Mouse (Mus musculus) neural tube, embryonic 13.5 days (tissue): Measurements from ENCODE around the gene Lmod3. TPM values are rescaled to one million over a fixed set of nuclear protein-coding genes. Genes with fewer than 3 reads are reported as not detected.

Source experiments
- ATAC-seq: fragments of 200-750 bp; cut with Nextera tagmentation; 2 replicates; pipeline ENCODE4 v1.8.0; 2017; ENCODE audit warnings: low read depth, mild to moderate bottlenecking, moderate TSS enrichment, moderate library complexity
- H3K27ac ChIP-seq: fragments of 300-500 bp; sonication (generic); replicated peaks from 2 replicates; pipeline ENCODE4 v1.5.1; 2015; ENCODE audit warnings: moderate library complexity, mild to moderate bottlenecking, inconsistent platforms
- H3K27me3 ChIP-seq: fragments of 300-500 bp; sonication (generic); 2 replicates; pipeline ENCODE4 v1.6.1; 2015; ENCODE audit warnings: mild to moderate bottlenecking, inconsistent platforms
- H3K36me3 ChIP-seq: fragments of 300-500 bp; sonication (generic); 2 replicates; pipeline ENCODE4 v1.6.1; 2015; ENCODE audit warnings: mild to moderate bottlenecking, inconsistent platforms
- H3K4me1 ChIP-seq: fragments of 300-500 bp; sonication (generic); replicated peaks from 2 replicates; pipeline ENCODE4 v1.6.1; 2015; ENCODE audit warnings: inconsistent platforms
- H3K4me2 ChIP-seq: fragments of 300-500 bp; sonication (generic); 2 replicates; pipeline ENCODE4 v1.6.1; 2015; ENCODE audit warnings: inconsistent platforms, mild to moderate bottlenecking, moderate library complexity
- H3K4me3 ChIP-seq: fragments of 300-500 bp; sonication (generic); 2 replicates; pipeline ENCODE4 v1.5.1; 2015; ENCODE audit warnings: mild to moderate bottlenecking, inconsistent platforms
- H3K9ac ChIP-seq: fragments of 300-500 bp; sonication (generic); 2 replicates; pipeline ENCODE4 v1.6.1; 2015; ENCODE audit warnings: moderate library complexity, mild to moderate bottlenecking, inconsistent platforms
- H3K9me3 ChIP-seq: fragments of 300-500 bp; sonication (generic); 2 replicates; pipeline ENCODE4 v1.6.1; 2016; ENCODE audit warnings: inconsistent platforms
- WGBS: fragments of 180-500 bp; shearing (Covaris S2); methylation state at CpG from one replicate; pipeline ENCODE4 v1.1.7; 2015; 5-methylcytosine and 5-hydroxymethylcytosine counted together
- polyA plus RNA-seq: library from polyadenylated mRNA; unstranded; fragments of >200 nt; fragmentation: Nextera tagmentation; extraction: Ambion mirVana; gene quantifications from 2 replicates; pipeline ENCODE4 v1.2.1, GENCODE M21; 2015

The Lmod3 gene
- polyA plus RNA-seq, 1 experiment from 2014 or later: 0.47 TPM

DNA sequence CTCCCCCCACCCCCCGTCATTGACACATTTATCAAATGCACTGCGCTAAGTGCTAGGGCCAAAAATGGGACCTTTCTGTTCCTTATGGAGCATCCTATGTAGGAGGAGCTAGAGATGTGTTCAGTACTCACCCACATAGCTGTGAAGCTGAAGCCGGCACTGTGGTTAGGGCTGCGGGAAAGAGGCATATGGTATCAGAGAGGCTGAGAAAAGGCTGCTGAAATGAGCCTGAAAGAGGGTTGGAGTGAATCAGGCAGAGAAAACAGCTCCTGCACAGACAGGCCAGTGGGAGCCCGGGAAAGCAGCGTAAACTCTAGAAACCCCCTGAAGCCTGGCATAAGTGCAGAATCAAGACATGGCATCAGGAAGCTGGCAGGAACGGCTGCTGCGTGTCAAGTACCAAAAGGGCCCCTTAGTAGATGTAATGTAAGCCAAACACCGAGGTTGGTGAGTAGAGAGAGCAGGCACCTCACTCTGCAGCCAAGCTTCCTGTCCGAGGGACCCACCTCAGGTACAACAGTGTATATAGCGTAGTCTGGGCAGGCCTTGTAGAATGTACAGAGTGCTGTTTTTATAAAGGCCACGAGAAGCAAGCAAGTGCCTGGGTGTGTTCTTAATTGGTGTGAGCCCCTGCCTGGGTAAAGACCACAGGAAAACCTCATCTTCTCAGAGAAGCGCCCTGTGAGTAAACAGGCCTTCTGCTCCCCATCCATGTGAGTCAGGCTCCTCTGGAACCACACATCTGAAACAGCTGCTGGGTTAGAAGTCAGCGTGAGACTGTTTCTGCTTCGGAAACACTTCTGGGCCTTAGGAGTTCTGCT, 31.1 kb downstream of the Lmod3 start:
- Histone ChIP-seq H3K9ac (no peak overlapping the region), H3K9me3 (no peaks in the 10 kb centered on the region), H3K4me1 (peaks cover 15% of the 10 kb centered on the region), H3K4me2 (no peak overlapping the region), H3K27me3 (no peaks in the 10 kb centered on the region), H3K27ac (peak overlapping the region; percentile 56; the same call in 1 of the 2 replicates), H3K4me3 (no peak overlapping the region), H3K36me3 (peaks cover 6% of the 10 kb centered on the region; the same call in 1 of the 2 replicates)
- ATAC-seq: no peak
- 71% methylated on average over 15 of the region's 15 CpGs for WGBS

- H3K27ac ChIP-seq: no peak overlapping the region
- no peak overlapping the region for H3K9ac ChIP-seq
- peaks cover 15% of the 10 kb centered on the region for H3K4me1 ChIP-seq
- H3K36me3 ChIP-seq: peaks cover 6% of the 10 kb centered on the region; the same call in 1 of the 2 replicates
- no peak overlapping the region for H3K4me3 ChIP-seq
- ATAC-seq: no peak
- 79% methylated on average over 2 of the region's 5 CpGs for WGBS
- no peaks in the 10 kb centered on the region for H3K9me3 ChIP-seq
- H3K4me2 ChIP-seq: no peak overlapping the region
- no peaks in the 10 kb centered on the region for H3K27me3 ChIP-seq
Observed at GRCm38 (mm10) chr6:97220672-97221071, 31.9 kb downstream of the Lmod3 start.

DNA sequence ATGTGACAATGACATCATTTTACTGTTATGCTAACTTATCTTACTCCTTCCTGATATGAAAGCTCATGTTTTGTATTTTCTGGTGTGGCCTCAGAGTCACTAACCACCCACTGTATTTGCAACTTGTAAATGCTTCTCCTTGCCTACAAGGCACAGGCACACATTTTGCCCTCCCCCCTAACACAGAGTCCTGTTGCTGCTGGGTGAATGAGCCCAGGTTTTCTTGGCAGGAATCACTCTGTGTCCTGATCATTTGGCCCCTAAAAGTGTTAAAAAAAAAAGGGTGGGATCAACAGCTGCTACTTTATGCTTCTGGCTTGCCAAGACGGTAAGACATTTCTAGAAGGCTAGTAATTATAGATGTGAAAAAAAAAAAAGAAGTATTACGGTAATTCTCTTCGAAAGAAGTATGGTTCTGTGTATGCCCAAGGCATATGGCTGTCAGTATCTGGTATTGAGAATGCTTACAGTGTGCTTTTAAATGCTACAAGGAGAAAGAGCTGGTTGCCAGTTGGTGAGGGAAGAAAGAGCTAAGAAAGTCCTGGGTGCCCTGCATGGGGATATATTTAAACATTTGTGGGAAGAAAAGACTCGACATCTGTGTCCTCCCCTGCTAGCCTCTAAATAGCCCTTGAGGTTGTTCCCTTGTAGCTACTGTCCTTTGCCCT, 36.3 kb downstream of the Lmod3 start:
- no peak overlapping the region for H3K27ac ChIP-seq
- no peak overlapping the region for H3K4me2 ChIP-seq
- H3K4me1 ChIP-seq: peaks cover 34% of the 10 kb centered on the region
- WGBS: 79% methylated on average over 4 of the region's 4 CpGs
- H3K27me3 ChIP-seq: no peaks in the 10 kb centered on the region
- H3K9me3 ChIP-seq: no peaks in the 10 kb centered on the region
- no peak for ATAC-seq
- no peak overlapping the region for H3K9ac ChIP-seq
- peaks cover 5% of the 10 kb centered on the region for H3K36me3 ChIP-seq
- H3K4me3 ChIP-seq: no peak overlapping the region

DNA sequence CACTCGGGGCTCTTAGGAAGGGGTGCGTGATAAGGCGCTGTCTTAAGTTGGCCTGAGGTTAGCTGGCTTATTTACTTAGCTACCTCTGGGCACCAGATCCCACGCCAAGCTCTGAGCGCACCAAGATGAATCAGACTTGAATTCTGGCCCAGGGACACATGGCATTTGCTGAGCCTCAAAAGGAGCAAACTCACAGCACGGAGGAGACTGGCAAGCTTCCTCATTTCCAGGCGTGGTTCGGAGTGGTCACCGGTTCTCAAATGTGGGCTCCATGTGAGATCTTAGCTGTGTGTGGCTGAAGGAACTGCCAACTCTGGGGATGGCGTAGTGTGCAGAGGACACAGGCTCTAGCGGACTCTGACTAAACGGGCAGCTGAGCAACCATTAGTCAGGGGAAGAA, 40.6 kb downstream of the Lmod3 start:
- 77% methylated on average over 12 of the region's 12 CpGs for WGBS
- no peak for ATAC-seq
- no peaks in the 10 kb centered on the region for H3K9me3 ChIP-seq
- H3K27me3 ChIP-seq: no peaks in the 10 kb centered on the region
- H3K36me3 ChIP-seq: peaks cover 5% of the 10 kb centered on the region
- H3K4me3 ChIP-seq: peak overlapping the region; percentile 72
- peak overlapping the region; percentile 79 for H3K4me2 ChIP-seq
- peaks cover 40% of the 10 kb centered on the region for H3K4me1 ChIP-seq
- peak overlapping the region; percentile 87 for H3K9ac ChIP-seq
- H3K27ac ChIP-seq: no peak overlapping the region

- ATAC-seq: peak; percentile 68
- Histone ChIP-seq H3K9ac (peak overlapping the region; percentile 87), H3K36me3 (peaks cover 5% of the 10 kb centered on the region), H3K27ac (peak overlapping the region; percentile 68), H3K4me2 (peak overlapping the region; percentile 79), H3K4me3 (peak overlapping the region; percentile 72), H3K9me3 (no peaks in the 10 kb centered on the region), H3K4me1 (peaks cover 40% of the 10 kb centered on the region), H3K27me3 (no peaks in the 10 kb centered on the region)
- 2% methylated on average over 22 of the region's 22 CpGs for WGBS
Observed at GRCm38 (mm10) chr6:97210962-97211601, 41.5 kb downstream of the Lmod3 start.

DNA sequence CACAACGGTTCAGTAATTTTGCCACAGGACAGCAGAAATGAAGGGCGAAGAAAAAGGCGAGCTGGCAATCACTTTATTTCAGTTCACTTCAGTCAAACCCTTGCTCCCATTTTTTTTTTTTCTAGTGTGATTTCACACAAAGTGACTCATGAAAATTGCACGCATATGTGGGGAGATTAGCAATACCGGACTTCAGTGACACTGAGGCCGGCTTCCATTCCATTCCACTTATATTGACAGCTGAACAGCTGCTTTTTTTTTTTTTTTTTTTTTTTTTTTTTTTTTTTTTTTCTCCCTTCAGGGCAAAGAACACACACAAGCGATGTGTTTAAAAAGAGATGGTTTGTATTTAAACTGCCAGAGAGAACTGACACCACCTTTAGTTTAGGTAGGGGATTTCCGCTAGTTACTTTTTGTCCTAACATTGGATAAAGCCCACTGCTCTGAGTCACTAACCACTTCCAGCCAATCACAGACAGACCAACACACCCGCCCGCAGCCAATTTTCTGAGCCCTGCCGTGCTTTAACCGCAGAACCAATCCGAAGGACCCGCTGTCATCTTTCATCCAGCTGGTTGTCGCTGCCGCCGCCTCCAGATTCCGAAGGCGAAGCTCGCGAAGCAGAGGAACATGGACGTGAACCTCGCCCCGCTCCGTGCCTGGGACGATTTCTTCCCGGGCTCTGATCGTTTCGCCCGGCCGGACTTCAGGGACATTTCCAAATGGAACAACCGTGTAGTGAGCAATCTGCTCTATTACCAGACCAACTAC, 42.2 kb downstream of the Lmod3 start, which contains the start of gene Arl6ip5:
TSS of gene Arl6ip5 (plus strand) at position 499 of the 771 bp plus-strand sequence.
- H3K9ac ChIP-seq: peak within 1 kb of the TSS; percentile 87
- H3K9me3 ChIP-seq: no peaks in the 10 kb centered on the region
- peak within 1 kb of the TSS; percentile 79 for H3K4me2 ChIP-seq
- peak; percentile 68 for ATAC-seq
- WGBS: 13% methylated on average over 32 of the region's 32 CpGs
- H3K4me1 ChIP-seq: peaks cover 40% of the 10 kb centered on the region
- H3K4me3 ChIP-seq: peak within 1 kb of the TSS; percentile 72
- H3K27me3 ChIP-seq: no peaks in the 10 kb centered on the region
- peaks cover 5% of the 10 kb centered on the region for H3K36me3 ChIP-seq
- H3K27ac ChIP-seq: peak within 1 kb of the TSS; percentile 68

DNA sequence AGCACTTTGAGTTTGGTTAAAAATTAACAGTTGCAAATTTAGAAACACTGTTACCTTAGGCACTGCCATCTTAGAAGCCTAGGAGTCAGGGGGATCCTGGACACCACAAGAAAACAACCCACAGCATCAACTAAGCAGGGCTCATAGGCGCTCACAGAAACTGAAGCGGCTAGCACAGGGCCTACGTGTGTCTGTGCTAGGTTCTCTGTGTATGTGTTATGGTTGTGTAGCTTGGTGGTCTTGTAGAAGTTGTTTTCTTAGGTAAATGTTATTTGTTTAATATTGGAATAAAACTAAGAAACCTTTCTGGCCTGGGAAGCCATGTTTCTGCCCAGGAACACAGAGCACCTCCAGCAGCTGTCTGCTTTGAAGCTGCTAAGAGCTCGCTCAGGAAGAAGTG, 42.8 kb downstream of the Lmod3 start:
- Histone ChIP-seq H3K4me3 (no peak overlapping the region), H3K4me2 (no peak overlapping the region), H3K27ac (no peak overlapping the region), H3K36me3 (peaks cover 4% of the 10 kb centered on the region), H3K4me1 (peaks cover 40% of the 10 kb centered on the region), H3K27me3 (no peaks in the 10 kb centered on the region), H3K9me3 (no peaks in the 10 kb centered on the region), H3K9ac (no peak overlapping the region)
- whole genome bisulfite sequencing: 86% methylated on average over 4 of the region's 4 CpGs
- no peak for ATAC-seq

GRCm38 (mm10) chr6:97209201-97209600, 43.4 kb downstream of the Lmod3 start:
- no peak for ATAC-seq
- WGBS: 47% methylated on average over 3 of the region's 3 CpGs

DNA sequence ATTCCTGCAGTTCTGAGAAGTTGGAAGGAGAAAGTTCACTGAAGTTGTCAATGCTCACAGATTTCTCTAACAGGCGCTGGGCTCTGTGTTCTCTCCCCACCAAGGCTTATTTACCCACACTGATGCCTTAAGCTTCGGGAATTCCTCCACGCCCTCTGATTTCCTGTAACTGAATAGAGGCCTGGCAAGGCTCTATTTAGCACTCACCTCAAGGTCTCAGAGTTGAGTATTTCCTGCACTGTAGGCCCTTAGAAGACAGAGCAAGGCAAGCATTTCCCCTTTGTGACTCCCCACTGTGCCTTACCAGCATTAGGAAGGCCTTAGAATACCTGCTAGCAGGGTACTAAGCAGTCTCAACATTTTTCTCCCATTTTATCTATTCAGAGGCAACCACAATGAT, 44.2 kb downstream of the Lmod3 start:
- no peak overlapping the region for H3K9ac ChIP-seq
- peaks cover 41% of the 10 kb centered on the region for H3K4me1 ChIP-seq
- no peaks in the 10 kb centered on the region for H3K27me3 ChIP-seq
- no peak for ATAC-seq
- H3K9me3 ChIP-seq: no peaks in the 10 kb centered on the region
- H3K4me3 ChIP-seq: no peak overlapping the region
- no peak overlapping the region for H3K4me2 ChIP-seq
- no peaks in the 10 kb centered on the region for H3K36me3 ChIP-seq
- 37% methylated on average over 3 of the region's 3 CpGs for WGBS
- no peak overlapping the region; the same call in 1 of the 2 replicates for H3K27ac ChIP-seq

More at GRCm38 (mm10) chr6:97209201-97209600, 43.4 kb downstream of the Lmod3 start:
- no peaks in the 10 kb centered on the region for H3K27me3 ChIP-seq
- no peak overlapping the region for H3K4me3 ChIP-seq
- no peak overlapping the region for H3K4me2 ChIP-seq
- H3K36me3 ChIP-seq: no peaks in the 10 kb centered on the region
- no peaks in the 10 kb centered on the region for H3K9me3 ChIP-seq
- H3K4me1 ChIP-seq: peaks cover 43% of the 10 kb centered on the region
- H3K9ac ChIP-seq: no peak overlapping the region
- no peak overlapping the region for H3K27ac ChIP-seq

DNA sequence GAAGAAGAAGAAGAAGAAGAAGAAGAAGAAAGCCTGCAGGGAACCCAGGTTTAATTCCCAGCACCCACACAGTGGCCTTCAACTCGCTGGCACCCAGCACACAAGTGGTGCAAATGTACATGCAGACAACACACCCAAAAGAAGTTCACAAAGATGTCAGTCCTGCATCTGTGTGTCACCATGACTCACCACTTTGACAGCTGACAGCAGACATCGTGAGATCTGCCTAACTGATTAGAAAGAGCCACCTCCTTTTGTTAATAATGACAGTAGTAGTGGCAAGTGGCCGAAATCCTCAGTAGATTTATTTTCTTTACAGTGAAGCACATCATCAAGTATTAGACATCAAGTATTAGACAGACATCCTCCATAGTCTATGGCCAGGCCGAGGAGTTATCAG, 45.5 kb downstream of the Lmod3 start:
- Histone ChIP-seq H3K4me2 (no peak overlapping the region), H3K4me1 (peaks cover 30% of the 10 kb centered on the region), H3K36me3 (no peaks in the 10 kb centered on the region), H3K4me3 (no peak overlapping the region), H3K27me3 (no peaks in the 10 kb centered on the region), H3K9me3 (no peaks in the 10 kb centered on the region), H3K9ac (no peak overlapping the region), H3K27ac (no peak overlapping the region)
- 85% methylated on average over 4 of the region's 4 CpGs for WGBS
- ATAC-seq: no peak

GRCm38 (mm10) chr6:97205439-97205885, 47.1 kb downstream of the Lmod3 start, which contains the start of gene Uba3:
TSS of gene Uba3 (minus strand) at chr6:97205647.
- peaks cover 20% of the 10 kb centered on the region for H3K4me1 ChIP-seq
- H3K9me3 ChIP-seq: no peaks in the 10 kb centered on the region
- peak within 1 kb of the TSS; percentile 72 for H3K4me3 ChIP-seq
- no peaks in the 10 kb centered on the region for H3K36me3 ChIP-seq
- peak within 1 kb of the TSS; percentile 56 for H3K4me2 ChIP-seq
- H3K27me3 ChIP-seq: no peaks in the 10 kb centered on the region
- H3K9ac ChIP-seq: peak within 1 kb of the TSS; percentile 94
- H3K27ac ChIP-seq: peak within 1 kb of the TSS; percentile 93
- ATAC-seq: peak; percentile 98
- under 1% methylated on average over 37 of the region's 38 CpGs for WGBS
